Mouse (Mus musculus): ENCODE measurements around the gene Mbnl2.

The Mbnl2 gene

DNA sequence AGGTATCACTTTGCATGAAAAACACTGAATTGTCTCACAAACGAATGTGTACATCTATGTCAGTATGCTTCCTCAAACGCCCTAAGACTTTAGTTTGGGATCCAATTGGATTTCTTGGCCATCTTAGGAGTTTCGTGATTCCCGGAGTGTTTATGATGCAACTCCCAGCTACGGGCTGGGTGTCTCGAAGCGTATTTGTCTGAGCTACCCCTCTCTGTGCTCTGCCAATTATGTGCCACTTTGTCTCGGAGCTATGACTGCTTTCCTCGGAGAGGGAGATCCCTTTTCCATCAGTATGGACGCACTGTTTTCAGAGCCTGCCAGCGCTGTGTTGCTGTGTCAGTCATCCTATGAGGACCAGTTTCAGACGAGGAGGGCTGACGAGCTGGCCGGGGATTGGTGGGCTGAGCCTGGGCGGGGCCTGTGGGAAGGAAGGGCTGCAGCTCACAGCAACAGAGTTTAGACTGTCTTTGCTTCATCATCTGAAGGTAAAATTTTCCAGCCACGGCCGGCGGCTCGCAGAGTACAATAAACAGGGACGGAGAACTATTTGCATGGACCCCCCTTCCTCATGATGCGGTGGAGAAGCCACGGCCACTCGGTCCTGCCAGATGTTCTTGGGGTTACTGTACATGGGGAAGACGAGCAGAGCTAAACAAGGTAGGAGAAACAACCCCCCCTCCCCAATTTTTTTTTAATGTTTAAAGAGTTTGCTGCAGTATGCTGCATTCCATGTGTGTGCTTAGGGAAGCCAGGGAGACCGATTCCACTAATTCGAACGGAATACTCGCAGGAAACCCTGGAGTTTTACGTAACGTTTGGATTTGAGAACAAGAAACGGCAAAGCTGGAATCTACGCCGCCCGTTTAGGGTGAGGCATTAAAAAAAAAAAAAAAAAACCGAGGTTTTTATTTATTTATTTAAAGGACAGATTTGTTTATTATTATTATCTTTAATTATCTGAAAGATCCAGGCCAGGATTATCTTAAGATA, at the start of gene Mbnl2:
TSS of gene Mbnl2 (plus strand) at position 424 of the 993 bp plus-strand sequence.
- DNase-seq (ENCODE audit: low read depth) = peak; percentile 84

DNA sequence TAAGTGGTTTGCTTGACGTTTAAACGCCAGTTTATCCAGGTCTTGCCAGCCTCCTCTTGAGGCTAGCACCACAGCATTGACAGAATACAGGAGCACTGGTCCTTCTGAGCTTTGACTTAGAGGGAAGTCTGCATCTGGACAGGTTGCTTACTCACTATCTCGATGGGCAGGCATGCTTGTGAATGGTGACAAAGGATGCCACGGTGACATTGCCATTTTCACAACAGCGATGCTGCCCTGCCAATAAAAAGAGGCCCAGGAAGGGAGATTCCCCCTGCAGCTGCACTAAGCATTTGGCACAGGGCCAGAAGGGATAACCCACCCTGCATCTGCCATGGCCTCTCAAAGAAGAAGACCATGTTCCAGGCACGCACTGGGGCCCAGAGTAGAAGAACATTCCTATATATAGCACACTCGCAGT, 43.4 kb upstream of the Mbnl2 start:
- DNase-seq (ENCODE audit: low read depth) = no peak

DNA sequence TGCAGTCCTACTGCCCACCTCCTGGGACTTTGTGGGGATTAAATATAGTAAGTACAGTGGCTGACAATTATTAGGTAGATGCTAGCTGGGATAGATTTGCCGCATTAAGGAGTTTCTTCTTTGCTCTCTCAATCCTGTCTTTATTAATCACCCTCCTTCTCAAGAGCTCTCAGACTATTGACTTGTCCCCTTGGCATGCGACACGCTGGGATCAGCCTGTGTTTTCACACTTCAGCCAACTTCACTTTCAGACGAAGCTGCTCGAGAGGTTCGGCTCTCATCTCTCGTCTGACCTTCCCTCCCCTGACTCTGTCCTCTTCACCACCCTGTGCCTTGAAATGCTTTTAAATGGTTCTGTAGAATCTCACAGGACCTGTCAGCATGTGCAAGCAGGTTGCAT, 39.9 kb upstream of the Mbnl2 start:
- DNase-seq (ENCODE audit: low read depth) = no peak

DNA sequence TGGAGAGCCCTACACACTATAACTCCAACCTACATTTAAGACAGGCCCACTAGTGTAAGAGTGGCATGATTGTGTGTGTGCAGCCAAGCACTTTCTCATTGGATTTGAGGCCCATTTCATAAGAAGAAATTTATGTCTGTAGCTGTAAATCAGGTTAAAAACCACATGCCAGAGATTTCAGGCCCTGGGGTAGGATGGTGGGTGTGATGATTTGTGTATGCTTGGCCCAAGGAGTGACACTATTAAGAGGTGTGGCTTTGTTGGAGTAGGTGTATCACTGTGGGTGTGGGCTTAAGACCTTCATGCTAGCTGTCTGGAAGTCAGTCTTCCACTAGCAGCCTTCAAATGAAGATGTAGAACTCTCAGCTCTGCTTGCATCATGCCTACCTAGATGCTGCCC, 37.0 kb upstream of the Mbnl2 start:
- no peak for DNase-seq (ENCODE audit: low read depth)

DNA sequence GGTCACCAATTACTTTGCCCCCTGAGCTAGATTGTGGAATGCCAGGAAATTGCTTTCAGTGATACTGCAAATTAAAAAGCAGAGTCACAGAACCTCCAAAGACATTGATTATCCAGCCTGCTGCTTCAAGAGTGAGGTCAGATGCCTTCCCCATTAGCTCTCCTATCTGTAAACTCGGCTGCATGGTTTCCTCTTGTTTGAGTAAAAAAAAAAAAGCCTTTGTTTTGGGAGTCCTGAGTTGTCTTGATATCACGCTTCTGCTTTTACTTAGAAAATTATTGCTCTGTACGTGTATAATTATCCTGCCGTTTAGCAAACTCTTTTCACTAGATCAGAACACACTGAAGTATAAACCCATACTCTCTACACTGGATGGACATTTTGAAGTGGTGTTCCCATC, 35.3 kb upstream of the Mbnl2 start:
- no peak for DNase-seq (ENCODE audit: low read depth)

DNA sequence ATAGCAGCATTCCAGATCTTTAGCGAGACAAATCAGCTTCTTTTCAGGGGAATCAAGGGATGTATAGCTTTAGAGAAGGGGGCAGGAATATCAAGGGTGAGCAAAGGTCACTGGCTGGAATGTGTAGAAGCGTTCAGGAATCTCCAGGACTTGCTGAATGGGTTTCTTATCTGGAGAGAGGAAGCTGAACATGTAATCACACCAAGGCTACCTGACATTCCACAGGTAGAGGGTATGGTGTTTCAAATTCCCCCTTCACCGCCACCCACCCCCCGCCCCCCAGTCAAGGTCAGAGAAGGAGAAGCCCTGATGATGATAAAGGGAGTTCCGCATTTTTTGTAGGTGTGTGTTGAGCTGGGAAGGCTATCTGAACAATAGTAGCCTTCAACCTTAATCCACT, 32.8 kb upstream of the Mbnl2 start:
- DNase-seq (ENCODE audit: low read depth) = no peak

DNA sequence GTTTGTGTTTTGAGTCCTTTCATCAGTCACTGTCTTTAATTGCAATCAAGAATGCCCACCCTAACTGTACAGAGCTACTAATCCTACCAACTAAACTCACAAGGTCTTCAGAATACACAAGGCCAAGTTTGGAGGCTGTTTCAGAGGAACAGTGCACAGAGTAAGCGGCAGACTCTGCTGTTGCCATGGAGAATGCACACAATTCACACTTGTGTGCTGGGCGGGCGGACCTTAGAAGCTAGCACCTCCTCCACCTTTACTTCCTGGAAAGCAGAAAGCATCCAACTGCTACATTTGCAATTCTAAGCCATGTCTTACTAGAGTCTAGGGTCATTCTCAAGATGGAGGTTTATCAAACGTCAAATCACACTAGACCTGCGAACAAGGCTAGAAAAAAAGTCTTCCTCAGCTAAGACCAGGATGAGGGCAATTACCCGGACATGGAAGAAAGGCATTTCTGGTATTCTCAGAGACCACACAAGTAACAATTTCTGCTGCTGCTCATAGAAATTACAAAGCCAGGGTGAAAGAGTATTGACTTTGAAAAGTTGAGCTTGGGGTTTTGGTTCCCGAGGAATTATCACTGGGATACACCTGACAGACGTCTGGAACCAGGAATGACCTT, 30.3 kb upstream of the Mbnl2 start:
- DNase-seq (ENCODE audit: low read depth) = no peak

DNA sequence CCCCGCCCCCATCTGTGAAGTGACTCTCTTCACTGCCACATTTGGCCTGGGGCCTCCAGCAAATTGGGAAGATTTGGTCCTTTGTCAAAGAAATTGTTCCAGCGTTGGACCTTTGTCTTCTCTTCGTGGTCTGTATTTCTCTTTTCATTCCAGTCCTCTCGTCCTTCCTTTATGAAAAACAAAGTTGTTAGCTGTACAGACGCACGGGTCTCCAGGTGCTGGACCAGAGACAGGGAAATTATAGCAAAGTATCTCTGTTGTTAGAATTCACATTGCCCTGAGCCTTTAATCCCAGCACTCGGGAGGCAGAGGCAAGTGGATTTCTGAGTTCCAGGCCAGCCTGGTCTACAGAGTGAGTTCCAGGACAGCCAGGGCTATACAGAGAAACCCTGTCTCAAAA, 22.1 kb upstream of the Mbnl2 start:
- DNase-seq (ENCODE audit: low read depth) = no peak

DNA sequence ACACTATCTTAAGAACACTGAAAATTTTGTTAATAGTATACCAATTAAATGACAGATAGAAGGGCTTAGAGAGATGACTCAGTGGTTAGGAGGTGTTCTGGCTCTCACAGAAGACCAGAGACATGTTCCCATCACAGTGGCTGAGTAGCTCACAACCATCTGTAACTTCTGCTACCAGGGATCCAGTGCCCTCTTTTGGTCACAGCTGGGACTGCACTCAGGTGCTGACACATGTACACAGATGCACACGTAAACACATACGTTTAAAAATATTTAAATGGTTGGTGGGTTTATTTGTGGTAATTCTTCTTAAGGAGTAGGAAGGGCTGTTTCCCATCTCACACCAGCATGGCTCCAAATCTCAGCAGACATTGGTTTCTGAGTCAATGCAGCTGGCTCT, 19.3 kb upstream of the Mbnl2 start:
- no peak for DNase-seq (ENCODE audit: low read depth)

DNA sequence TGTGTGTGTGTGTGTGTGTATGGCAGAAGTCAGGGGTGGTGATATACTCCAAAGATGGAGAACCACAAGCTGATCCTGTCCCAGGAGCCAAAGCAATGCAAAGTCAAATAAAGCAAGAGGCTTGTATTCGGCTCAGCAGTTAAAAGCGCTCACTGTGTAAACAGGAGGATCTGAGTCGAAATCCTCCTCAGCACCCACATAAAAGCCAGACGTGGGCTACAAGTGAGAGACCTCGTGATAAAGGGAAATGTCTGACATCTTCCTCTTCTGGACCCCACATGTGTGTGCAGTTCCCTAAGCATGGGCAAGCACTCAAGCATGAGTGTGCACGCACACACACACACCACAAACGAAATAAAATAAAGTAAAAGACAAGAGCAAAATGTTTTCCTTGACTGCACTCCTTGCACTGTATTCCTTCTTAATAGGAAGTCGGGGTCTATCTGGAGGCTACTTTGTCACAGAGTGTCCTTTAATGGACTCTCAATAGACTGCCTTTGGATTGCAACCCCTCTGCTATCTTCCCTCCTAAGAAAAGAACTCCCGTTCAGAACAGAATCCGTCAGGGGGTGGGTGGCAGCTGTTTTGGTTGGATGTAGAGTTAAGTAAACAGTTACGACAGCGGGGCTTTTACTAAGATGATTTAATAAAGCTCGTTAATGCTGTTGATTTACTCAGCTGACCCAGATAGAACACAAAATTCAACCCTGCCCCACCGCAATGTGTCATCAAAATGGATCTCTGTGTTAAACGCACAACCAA, 18.7 kb upstream of the Mbnl2 start:
- no peak for DNase-seq (ENCODE audit: low read depth)

DNA sequence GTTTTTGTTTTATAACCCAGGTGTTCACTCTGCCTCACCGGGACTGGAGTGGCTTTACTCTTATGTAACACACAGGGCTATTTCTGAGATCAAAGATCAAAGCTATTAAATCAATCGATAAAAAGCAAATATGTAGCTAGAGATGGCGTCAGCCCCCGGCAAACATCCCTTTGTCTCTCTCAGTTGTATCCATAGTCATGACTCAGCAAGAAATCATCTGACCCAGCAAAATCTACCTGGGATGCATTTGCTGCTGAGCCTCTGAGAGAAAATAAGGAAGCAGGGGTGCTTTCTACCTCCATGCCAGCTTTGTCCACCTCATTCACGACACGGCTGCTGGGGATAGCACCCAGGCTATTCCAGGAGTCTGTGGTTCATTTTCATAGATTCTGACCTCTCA, 18.0 kb upstream of the Mbnl2 start:
- DNase-seq (ENCODE audit: low read depth) = no peak

DNA sequence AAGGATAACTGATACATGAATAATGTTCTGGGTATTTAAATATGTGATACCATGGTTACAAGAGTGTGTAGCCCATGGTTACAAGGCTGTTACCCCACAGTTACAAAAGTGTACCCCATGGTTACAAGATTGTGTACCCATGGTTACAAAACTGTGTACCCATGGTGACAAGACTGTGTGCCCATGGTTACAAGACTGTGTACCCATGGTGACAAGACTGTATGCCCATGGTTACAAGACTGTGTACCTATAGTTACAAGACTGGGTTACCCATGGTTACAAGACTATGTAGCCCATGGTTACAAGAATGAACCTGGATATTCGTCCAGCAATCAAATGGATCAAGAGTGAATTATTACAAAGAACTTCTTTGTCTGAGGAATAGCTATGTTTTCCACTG, 16.0 kb upstream of the Mbnl2 start:
- DNase-seq (ENCODE audit: low read depth) = no peak

DNA sequence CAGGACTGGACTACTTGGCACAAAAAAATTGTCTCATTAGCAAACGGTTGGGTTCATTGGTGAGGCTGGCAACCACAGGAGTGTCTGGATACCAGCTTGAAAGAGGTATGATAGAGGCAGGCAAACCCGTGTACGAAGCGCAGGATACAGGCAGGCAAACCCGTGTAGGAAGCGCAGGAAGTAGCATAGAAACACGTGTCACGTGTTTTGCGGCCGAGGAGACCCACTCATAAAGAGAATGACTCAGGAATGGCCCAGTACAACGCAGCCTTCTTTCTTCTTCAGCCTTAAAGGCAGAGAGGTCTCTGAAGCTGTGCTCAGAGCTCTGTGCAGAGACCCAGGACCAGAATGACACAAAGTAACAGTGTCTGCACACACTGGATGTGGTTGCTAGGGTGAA, 13.9 kb upstream of the Mbnl2 start:
- DNase-seq (ENCODE audit: low read depth) = no peak

DNA sequence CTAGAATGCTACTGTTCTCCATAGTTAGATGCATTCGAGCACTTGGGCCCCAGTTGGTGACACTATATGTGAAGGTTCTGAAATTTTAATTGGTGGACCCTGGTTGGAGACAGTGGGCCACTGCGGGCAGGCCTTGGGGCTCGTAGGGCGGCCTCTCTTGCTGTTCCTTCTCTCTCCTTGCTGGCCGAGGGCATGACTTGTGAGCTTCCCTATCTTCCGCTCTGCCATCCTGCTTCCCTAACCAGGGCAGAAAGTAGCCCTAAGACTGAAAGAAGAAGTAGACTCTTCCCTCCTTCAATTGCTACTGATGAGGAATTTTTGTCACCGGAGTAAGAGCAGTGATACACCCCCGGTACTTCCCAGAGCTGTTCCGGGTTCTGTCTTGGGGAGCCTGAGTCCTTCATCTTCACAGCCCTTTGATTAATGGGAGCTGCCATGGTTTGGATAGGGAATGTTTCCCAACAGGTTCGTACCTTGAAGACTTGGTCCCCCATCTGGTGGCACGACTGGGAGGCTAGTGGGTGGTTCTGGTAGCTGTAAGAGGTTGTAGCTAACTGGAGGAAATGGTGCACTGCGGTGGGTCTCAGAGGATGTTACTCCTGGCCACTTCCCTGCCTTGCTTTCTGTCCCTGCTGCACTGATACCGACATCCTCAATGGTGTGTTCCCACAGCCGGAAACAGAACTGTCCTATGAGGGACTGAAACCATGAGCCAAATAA, 12.6 kb upstream of the Mbnl2 start:
- DNase-seq (ENCODE audit: low read depth) = no peak

DNA sequence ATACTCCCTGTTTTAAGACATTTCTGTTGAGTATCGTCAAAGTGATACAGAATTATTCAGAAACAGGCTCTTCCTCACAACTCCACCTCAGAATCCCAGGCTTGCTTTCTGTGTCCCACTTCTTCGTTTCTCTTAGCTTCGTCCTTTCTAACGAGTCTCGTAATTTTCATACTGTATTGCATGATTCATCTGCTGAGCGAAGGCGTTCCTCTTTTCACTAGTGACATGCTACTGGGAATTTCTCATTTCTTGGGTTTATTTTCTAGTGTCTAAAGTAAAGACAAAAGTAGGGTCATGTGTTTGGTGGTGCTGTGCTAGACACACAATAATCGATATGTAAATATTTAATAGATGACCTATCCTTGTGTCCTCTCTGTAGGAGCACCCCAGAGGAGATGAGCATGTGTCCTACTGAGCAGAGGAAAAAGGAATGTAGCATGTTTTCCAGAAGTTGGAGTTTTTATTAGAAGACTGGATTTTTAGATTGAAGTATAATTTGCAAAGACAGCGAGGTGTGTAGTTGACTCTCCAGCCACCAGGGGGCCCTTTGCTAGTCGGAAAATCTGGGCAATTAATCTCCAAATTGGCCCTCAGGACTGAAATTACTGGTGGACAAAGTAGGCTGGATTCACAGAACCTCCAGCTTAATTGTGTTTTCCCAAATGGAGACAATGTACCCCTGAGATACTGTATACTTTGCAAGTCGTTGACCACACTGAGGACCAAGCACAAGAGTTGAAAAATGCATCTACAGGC, 11.9 kb upstream of the Mbnl2 start:
- peak; percentile 29 for DNase-seq (ENCODE audit: low read depth)

DNA sequence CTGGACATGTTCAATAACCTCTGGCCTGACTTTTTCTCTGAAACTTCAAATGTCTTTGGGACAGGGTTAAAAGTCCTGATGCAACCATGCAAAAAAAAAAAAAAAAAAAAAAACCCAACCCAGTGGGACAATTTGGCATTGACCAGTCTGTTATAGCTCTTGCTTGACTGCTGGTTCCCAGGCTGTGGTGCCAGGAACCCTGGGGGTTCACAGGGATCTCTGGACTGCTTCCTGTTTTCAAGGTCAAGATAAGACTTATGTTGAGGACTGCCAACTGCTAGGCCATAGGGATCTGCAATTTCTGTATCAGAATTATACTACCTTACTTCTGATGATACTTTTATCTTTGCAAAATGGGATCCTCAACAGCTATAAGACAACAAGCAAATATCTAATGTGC, 9.6 kb upstream of the Mbnl2 start:
- no peak for DNase-seq (ENCODE audit: low read depth)

DNA sequence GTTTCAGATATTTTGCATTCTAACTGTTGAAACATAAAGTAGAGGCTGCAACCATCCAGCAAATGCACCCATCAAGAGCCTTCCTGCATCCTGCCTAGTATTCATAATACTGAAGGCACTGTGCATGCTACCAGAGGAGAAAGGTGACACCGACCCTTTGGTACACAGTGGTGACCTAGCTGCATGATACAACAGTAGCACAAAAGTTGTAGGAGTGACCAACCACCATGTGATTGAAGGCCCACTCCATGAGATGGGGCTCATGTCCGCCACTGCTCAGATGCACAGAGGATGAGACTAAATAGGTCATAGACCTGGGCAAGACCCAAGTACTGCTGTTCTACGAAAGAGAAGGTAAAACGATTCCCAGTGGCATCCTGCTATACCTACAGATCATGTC, 8.3 kb upstream of the Mbnl2 start:
- no peak for DNase-seq (ENCODE audit: low read depth)

DNA sequence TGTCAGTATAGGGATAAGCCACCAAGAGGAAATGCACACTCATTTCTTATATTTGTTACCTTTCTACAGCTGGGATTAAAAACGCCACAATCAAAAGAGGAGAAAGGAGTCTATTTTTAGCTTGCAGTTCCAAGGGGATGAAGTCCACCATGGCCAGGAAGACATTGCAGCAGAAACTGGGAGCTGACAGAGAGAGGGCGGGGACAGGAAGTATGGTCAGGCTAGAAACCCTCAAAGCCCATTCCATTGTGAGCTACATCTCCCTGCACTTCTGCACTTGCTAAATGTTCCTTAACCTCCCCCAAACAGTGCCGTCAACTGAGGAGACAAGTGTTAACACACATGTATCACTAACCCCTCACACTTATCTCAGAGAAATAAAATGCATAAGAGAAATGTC, 5.4 kb upstream of the Mbnl2 start:
- DNase-seq (ENCODE audit: low read depth) = no peak

DNA sequence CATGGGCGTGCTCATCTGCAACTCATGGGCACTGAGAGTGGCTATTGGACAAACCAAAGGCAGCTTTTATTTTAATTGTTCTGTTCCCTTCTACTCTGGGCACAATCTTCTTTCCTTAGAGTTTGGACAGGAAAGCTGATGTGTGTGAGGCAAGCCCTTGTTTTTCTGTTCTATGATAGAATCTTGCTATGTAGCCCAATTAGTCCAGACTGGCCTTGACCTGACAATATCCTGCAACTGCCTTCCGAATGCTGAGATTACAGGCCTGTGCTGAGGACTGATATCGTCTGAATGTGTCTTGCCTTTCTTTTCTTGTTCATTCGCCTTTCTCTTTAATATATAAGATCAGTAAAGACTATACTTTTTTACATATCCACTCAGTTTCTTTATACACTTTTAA, 4.8 kb upstream of the Mbnl2 start:
- no peak for DNase-seq (ENCODE audit: low read depth)

DNA sequence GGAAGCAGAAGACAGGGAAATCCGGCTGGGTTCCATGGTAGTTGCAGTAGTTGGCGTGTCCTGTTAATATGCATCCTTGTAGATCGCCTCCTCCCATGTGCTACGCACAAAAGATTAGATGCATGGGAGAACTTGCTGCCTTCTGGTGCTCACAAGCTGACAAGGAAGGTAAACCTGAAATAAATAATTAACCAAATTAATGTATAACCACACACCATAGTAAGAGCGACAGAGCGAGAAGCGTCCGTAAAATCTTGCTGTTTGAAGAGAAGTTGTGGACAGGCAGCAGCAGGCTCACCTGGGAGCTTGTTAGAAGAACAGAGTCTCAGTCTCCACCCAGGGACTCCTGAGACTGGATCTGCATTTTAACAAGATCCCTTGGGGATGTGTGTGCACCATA, 4.4 kb upstream of the Mbnl2 start:
- no peak for DNase-seq (ENCODE audit: low read depth)

DNA sequence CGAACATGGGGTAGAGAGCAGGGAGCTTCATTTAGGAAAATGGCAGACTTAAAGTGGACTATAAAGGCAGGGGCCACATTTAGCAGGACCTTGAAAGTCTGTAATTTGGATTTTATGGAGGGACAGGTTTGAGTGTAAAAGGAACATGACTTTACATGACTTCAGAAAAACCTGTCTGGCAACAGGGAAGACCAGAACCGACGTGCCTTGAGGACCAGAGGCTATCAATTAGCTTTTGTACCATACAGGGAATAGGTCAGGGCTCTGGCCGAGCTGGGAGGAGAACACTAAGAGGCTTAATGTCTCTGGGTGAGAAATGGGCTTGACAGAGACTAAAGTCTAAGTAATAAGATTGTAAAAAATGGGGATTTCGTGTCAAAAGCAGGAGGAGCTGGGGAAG, 1.7 kb upstream of the Mbnl2 start:
- no peak for DNase-seq (ENCODE audit: low read depth)

Data from c-Kit-positive CD71-negative TER-119-negative erythroid progenitor cells, embryonic 14.5 days (primary cell).